Mouse (Mus musculus) midbrain, embryonic 16.5 days (tissue): ENCODE measurements around the gene Cbarp. TPM values are rescaled to one million over a fixed set of nuclear protein-coding genes. Genes with fewer than 3 reads are reported as not detected.

Source experiments
- ATAC-seq: fragments of 200-750 bp; cut with Nextera tagmentation; 2 replicates; pipeline ENCODE4 v1.8.0; 2017; ENCODE audit warnings: moderate TSS enrichment
- H3K27ac ChIP-seq: fragments of 300-500 bp; sonication (generic); 2 replicates; pipeline ENCODE4 v1.5.1; 2014; ENCODE audit warnings: mild to moderate bottlenecking, low read length, mixed read lengths
- H3K27me3 ChIP-seq: fragments of 300-500 bp; sonication (generic); 2 replicates; pipeline ENCODE4 v1.6.1; 2014; ENCODE audit warnings: low read depth, low read length, mixed read lengths; ENCODE audit not compliant: control insufficient read depth, insufficient read depth
- H3K36me3 ChIP-seq: fragments of 300-500 bp; sonication (generic); 2 replicates; pipeline ENCODE4 v1.6.1; 2014; ENCODE audit warnings: mild to moderate bottlenecking, low read length, moderate library complexity, mixed read lengths; ENCODE audit not compliant: control insufficient read depth, insufficient read depth
- H3K4me1 ChIP-seq: fragments of 300-500 bp; sonication (generic); 2 replicates; pipeline ENCODE4 v1.6.1; 2014; ENCODE audit warnings: mild to moderate bottlenecking, low read length, mixed read lengths; ENCODE audit not compliant: control insufficient read depth, insufficient read depth
- H3K4me2 ChIP-seq: fragments of 300-500 bp; sonication (generic); 2 replicates; pipeline ENCODE4 v1.6.1; 2014; ENCODE audit warnings: mild to moderate bottlenecking, low read length, mixed read lengths
- H3K4me3 ChIP-seq: fragments of 300-500 bp; sonication (generic); 2 replicates; pipeline ENCODE4 v1.5.1; 2014; ENCODE audit warnings: low read depth, mild to moderate bottlenecking, low read length, moderate library complexity, mixed read lengths
- H3K9ac ChIP-seq: fragments of 300-500 bp; sonication (generic); 2 replicates; pipeline ENCODE4 v1.6.1; 2014; ENCODE audit warnings: low read depth, low read length, mixed read lengths
- H3K9me3 ChIP-seq: fragments of 300-500 bp; sonication (generic); replicated peaks from 2 replicates; pipeline ENCODE4 v1.6.1; 2014; ENCODE audit warnings: mild to moderate bottlenecking, low read length, mixed read lengths; ENCODE audit not compliant: control insufficient read depth, poor library complexity, severe bottlenecking
- WGBS: fragments of 180-500 bp; shearing (Covaris S2); extraction: QIAGEN DNeasy Blood & Tissue Kit; methylation state at CpG from one replicate; pipeline ENCODE4 v1.1.7; 2014; 5-methylcytosine and 5-hydroxymethylcytosine counted together
- polyA plus RNA-seq: library from polyadenylated mRNA; unstranded; fragments of >200 nt; fragmentation: Nextera tagmentation; extraction: Ambion mirVana; gene quantifications from 2 replicates; pipeline ENCODE4 v1.2.1, GENCODE M21; 2015

Gene Cbarp
- polyA plus RNA-seq, 1 experiment from 2014 or later = 81.6 TPM

- H3K36me3 ChIP-seq = peaks cover 22% of the 10 kb centered on the region
- WGBS = under 1% methylated on average over 84 of the region's 88 CpGs
- ATAC-seq = peak; percentile 81
- peak overlapping the region; percentile 99 for H3K4me2 ChIP-seq
- H3K4me1 ChIP-seq = peaks cover 29% of the 10 kb centered on the region
- H3K4me3 ChIP-seq = peak overlapping the region; percentile 93
- H3K27ac ChIP-seq = peak overlapping the region; percentile 100
- H3K27me3 ChIP-seq = no peaks in the 10 kb centered on the region
- peak overlapping the region; percentile 99 for H3K9ac ChIP-seq
- no peaks in the 10 kb centered on the region for H3K9me3 ChIP-seq
Observed at GRCm38 (mm10) chr10:80149291-80150225, 8.9 kb upstream of the Cbarp start.

- whole genome bisulfite sequencing = under 1% methylated on average over 56 of the region's 57 CpGs
- Histone ChIP-seq H3K36me3 (peaks cover 18% of the 10 kb centered on the region), H3K9ac (peak overlapping the region; percentile 97), H3K27ac (peak overlapping the region; percentile 100), H3K4me3 (peak overlapping the region; percentile 93), H3K9me3 (no peaks in the 10 kb centered on the region), H3K4me1 (peaks cover 26% of the 10 kb centered on the region), H3K4me2 (peak overlapping the region; percentile 74), H3K27me3 (no peaks in the 10 kb centered on the region)
- peak; percentile 49 for ATAC-seq
Observed at GRCm38 (mm10) chr10:80148610-80149290, 8.1 kb upstream of the Cbarp start.

- peak within 1 kb of the TSS; percentile 97 for H3K9ac ChIP-seq
- H3K27ac ChIP-seq = peak within 1 kb of the TSS; percentile 100
- no peaks in the 10 kb centered on the region for H3K9me3 ChIP-seq
- WGBS = 1% methylated on average over 40 of the region's 42 CpGs
- H3K27me3 ChIP-seq = no peaks in the 10 kb centered on the region
- peaks cover 12% of the 10 kb centered on the region for H3K36me3 ChIP-seq
- H3K4me2 ChIP-seq = peak within 1 kb of the TSS; percentile 74
- peaks cover 25% of the 10 kb centered on the region for H3K4me1 ChIP-seq
- peak; percentile 15 for ATAC-seq
- H3K4me3 ChIP-seq = peak within 1 kb of the TSS; percentile 93
Observed at GRCm38 (mm10) chr10:80147719-80148601, 7.3 kb upstream of the Cbarp start, which contains the start of gene Midn. TSS of gene Midn (plus strand) at chr10:80148272.

- 82% methylated on average over 5 of the region's 5 CpGs for WGBS
- H3K27me3 ChIP-seq = no peaks in the 10 kb centered on the region
- H3K4me2 ChIP-seq = peak overlapping the region; percentile 74
- H3K36me3 ChIP-seq = peaks cover 9% of the 10 kb centered on the region; the same call in 1 of the 2 replicates
- no peak overlapping the region for H3K4me3 ChIP-seq
- no peaks in the 10 kb centered on the region for H3K9me3 ChIP-seq
- ATAC-seq = no peak
- peak overlapping the region; percentile 100 for H3K27ac ChIP-seq
- H3K4me1 ChIP-seq = peaks cover 22% of the 10 kb centered on the region
- H3K9ac ChIP-seq = no peak overlapping the region
Observed at GRCm38 (mm10) chr10:80147146-80147718, 6.6 kb upstream of the Cbarp start.

- peaks cover 9% of the 10 kb centered on the region; the same call in 1 of the 2 replicates for H3K36me3 ChIP-seq
- no peaks in the 10 kb centered on the region for H3K9me3 ChIP-seq
- H3K4me2 ChIP-seq = no peak overlapping the region
- no peak for ATAC-seq
- H3K4me3 ChIP-seq = no peak overlapping the region
- H3K9ac ChIP-seq = no peak overlapping the region
- WGBS = 82% methylated on average over 4 of the region's 4 CpGs
- no peaks in the 10 kb centered on the region for H3K27me3 ChIP-seq
- H3K4me1 ChIP-seq = peaks cover 17% of the 10 kb centered on the region
- H3K27ac ChIP-seq = peak overlapping the region; percentile 15; the same call in 1 of the 2 replicates
Observed at GRCm38 (mm10) chr10:80146568-80147011, 6.0 kb upstream of the Cbarp start.

- ATAC-seq = no peak
- no peak overlapping the region for H3K9ac ChIP-seq
- H3K4me1 ChIP-seq = peaks cover 20% of the 10 kb centered on the region
- H3K9me3 ChIP-seq = no peaks in the 10 kb centered on the region
- 88% methylated on average over 6 of the region's 6 CpGs for WGBS
- H3K4me2 ChIP-seq = no peak overlapping the region
- no peak overlapping the region for H3K4me3 ChIP-seq
- no peak overlapping the region for H3K27ac ChIP-seq
- H3K27me3 ChIP-seq = no peaks in the 10 kb centered on the region
- peaks cover 9% of the 10 kb centered on the region; the same call in 1 of the 2 replicates for H3K36me3 ChIP-seq
Observed at GRCm38 (mm10) chr10:80145896-80146295, 5.3 kb upstream of the Cbarp start.

GRCm38 (mm10) chr10:80144864-80145838 lies 4.5 kb upstream of the Cbarp start:
- Histone ChIP-seq H3K27ac (no peak overlapping the region), H3K9ac (no peak overlapping the region)
- WGBS = 67% methylated on average over 20 of the region's 20 CpGs

More at GRCm38 (mm10) chr10:80144864-80145838, 4.5 kb upstream of the Cbarp start:
- ATAC-seq = no peak
- Histone ChIP-seq H3K9me3 (no peaks in the 10 kb centered on the region), H3K4me1 (peaks cover 22% of the 10 kb centered on the region), H3K27me3 (no peaks in the 10 kb centered on the region), H3K4me2 (no peak overlapping the region), H3K4me3 (no peak overlapping the region), H3K36me3 (peaks cover 9% of the 10 kb centered on the region; the same call in 1 of the 2 replicates)
